Comparison of ENCODE assay signal across 25 mouse cellular contexts in genomic region chr12:105208441-105208840, GRCm38 (mm10). TPM values are rescaled to one million over a fixed set of nuclear protein-coding genes. Genes with fewer than 3 reads are reported as not detected.
DNase-seq lines count a peak whose midpoint lies in the region; ATAC-seq lines count a peak whose summit lies in the region.
"Had no signal": no experiment of that assay in that cellular context is flagged by ENCODE, and none has a peak within 500 bp of the region (broad histone marks: within the 10 kb centered on the region; RNA-seq: fewer than 3 reads in every experiment).

No protein-coding gene starts in this region.

- H3K36me3 ChIP-seq in heart, embryonic 10.5 days = no peaks in the 10 kb centered on the region
- H3K36me3 ChIP-seq in heart, embryonic 12.5 days = no peaks in the 10 kb centered on the region
- H3K36me3 ChIP-seq: G1E had no signal

- H3K9me3 ChIP-seq in heart, embryonic 10.5 days = no peaks in the 10 kb centered on the region
- no peaks in the 10 kb centered on the region for H3K9me3 ChIP-seq in heart, embryonic 12.5 days (replicated peaks)

- no peak overlapping the region for H3K4me2 ChIP-seq in heart, embryonic 12.5 days

- H3K4me1 ChIP-seq in heart, embryonic 10.5 days = no peaks in the 10 kb centered on the region
- H3K4me1 ChIP-seq in heart, embryonic 12.5 days (replicated peaks) = no peaks in the 10 kb centered on the region

- H3K27me3 ChIP-seq in heart, embryonic 10.5 days (ENCODE audit: insufficient read depth, poor library complexity, severe bottlenecking) = no peaks in the 10 kb centered on the region
- H3K27me3 ChIP-seq in heart, embryonic 12.5 days (replicated peaks) = no peaks in the 10 kb centered on the region

- intact Hi-C loops in heart, postnatal 14 days (cut with DNase I) = no loop called here

- H3K27ac ChIP-seq in heart, embryonic 10.5 days = no peak overlapping the region
- no peak overlapping the region for H3K27ac ChIP-seq in heart, embryonic 12.5 days (ENCODE audit: poor library complexity, severe bottlenecking)

- 90% methylated on average over 1 of the region's 1 CpGs for WGBS in heart, embryonic 10.5 days
- 82% methylated on average over 1 of the region's 1 CpGs for WGBS in heart, embryonic 12.5 days

- DNase-seq in heart, adult 11 months = peak; percentile 74
- no peak for DNase-seq in heart, postnatal 14 days
- DNase-seq in heart, embryonic 10.5 days (ENCODE audit: low spot score) = peak; percentile 67
- DNase-seq: adrenal gland, adult 2 months; adrenal gland, adult 8-10 months; adrenal gland, postnatal 10 days; adrenal gland, postnatal 14 days; adrenal gland, postnatal 25 days; adrenal gland, postnatal 36 days; B cell, adult 2 months; cerebellum, adult 11 months; cerebellum, adult 11-12 months; cerebellum, adult 18-20 months had no signal

- ATAC-seq in heart, embryonic 12.5 days (ENCODE audit: insufficient number of reproducible peaks, low FRiP score) = no peak
- ATAC-seq: activated CD4-positive, CD25-positive, alpha-beta regulatory T cell, adult 4 months; CD4-positive, CD25-positive, alpha-beta regulatory T cell, adult 4 months; Patski had no signal

- H3K4me3 ChIP-seq in heart, embryonic 10.5 days = no peak overlapping the region
- no peak overlapping the region for H3K4me3 ChIP-seq in heart, embryonic 12.5 days

- H3K9ac ChIP-seq in heart, embryonic 12.5 days = no peak overlapping the region

RNA-seq across cellular contexts. Expression of gene Tcl1b4, which starts 6.7 kb away (rescaled TPM):
- not detected for total RNA-seq in heart, postnatal 14 days (2021)
- not detected in 2 replicates for polyA plus RNA-seq in heart, embryonic 10.5 days (2016; fragmentation: Nextera tagmentation; extraction: Ambion mirVana)
- polyA plus RNA-seq in heart, embryonic 12.5 days (2016; fragmentation: Nextera tagmentation; extraction: Ambion mirVana) = not detected in 2 replicates
- total RNA-seq: adrenal gland, adult 18-20 months; adrenal gland, adult 2 months; adrenal gland, adult 8-10 months; adrenal gland, postnatal 10 days; adrenal gland, postnatal 14 days; adrenal gland, postnatal 25 days; adrenal gland, postnatal 36 days; adrenal gland, postnatal 4 days; CH12.LX; ES-E14; MEL had no signal
- polyA plus RNA-seq: activated CD4-positive, CD25-positive, alpha-beta regulatory T cell, adult 4 months; adrenal gland, adult 2 months; brain, embryonic 14.5 days; C2C12; CD4-positive, CD25-positive, alpha-beta regulatory T cell, adult 4 months; G1E; Patski had no signal

RNA-seq across cellular contexts. Expression of gene Tcl1, which starts 14.2 kb away (rescaled TPM):
- total RNA-seq in heart, postnatal 14 days (2021) = not detected
- polyA plus RNA-seq in heart, embryonic 10.5 days (2016; fragmentation: Nextera tagmentation; extraction: Ambion mirVana) = not detected in 2 replicates
- polyA plus RNA-seq in heart, embryonic 12.5 days (2016; fragmentation: Nextera tagmentation; extraction: Ambion mirVana) = not detected in 2 replicates
- total RNA-seq: adrenal gland, adult 18-20 months; adrenal gland, adult 8-10 months; adrenal gland, postnatal 14 days; adrenal gland, postnatal 25 days; adrenal gland, postnatal 36 days; CH12.LX; MEL had no signal
- polyA plus RNA-seq: adrenal gland, adult 2 months; brain, embryonic 14.5 days; C2C12; CD4-positive, CD25-positive, alpha-beta regulatory T cell, adult 4 months; G1E; Patski had no signal

RNA-seq across cellular contexts. Expression of gene Tcl1b3, which starts 17.6 kb away (rescaled TPM):
- not detected for total RNA-seq in heart, postnatal 14 days (2021)
- not detected in 2 replicates for polyA plus RNA-seq in heart, embryonic 10.5 days (2016; fragmentation: Nextera tagmentation; extraction: Ambion mirVana)
- not detected in 2 replicates for polyA plus RNA-seq in heart, embryonic 12.5 days (2016; fragmentation: Nextera tagmentation; extraction: Ambion mirVana)
- total RNA-seq: adrenal gland, adult 18-20 months; adrenal gland, adult 2 months; adrenal gland, adult 8-10 months; adrenal gland, postnatal 10 days; adrenal gland, postnatal 14 days; adrenal gland, postnatal 25 days; adrenal gland, postnatal 36 days; adrenal gland, postnatal 4 days; CH12.LX; ES-E14; G1E; MEL had no signal
- polyA plus RNA-seq: activated CD4-positive, CD25-positive, alpha-beta regulatory T cell, adult 4 months; adrenal gland, adult 2 months; brain, embryonic 14.5 days; C2C12; CD4-positive, CD25-positive, alpha-beta regulatory T cell, adult 4 months; G1E; Patski had no signal

RNA-seq across cellular contexts. Expression of gene Tcl1b5, which starts 32.3 kb away (rescaled TPM):
- not detected for total RNA-seq in heart, postnatal 14 days (2021)
- polyA plus RNA-seq in heart, embryonic 10.5 days (2016; fragmentation: Nextera tagmentation; extraction: Ambion mirVana) = not detected in 2 replicates
- not detected in 2 replicates for polyA plus RNA-seq in heart, embryonic 12.5 days (2016; fragmentation: Nextera tagmentation; extraction: Ambion mirVana)
- total RNA-seq: adrenal gland, adult 18-20 months; adrenal gland, adult 2 months; adrenal gland, adult 8-10 months; adrenal gland, postnatal 10 days; adrenal gland, postnatal 14 days; adrenal gland, postnatal 25 days; adrenal gland, postnatal 36 days; adrenal gland, postnatal 4 days; CH12.LX; ES-E14; G1E; MEL had no signal
- polyA plus RNA-seq: activated CD4-positive, CD25-positive, alpha-beta regulatory T cell, adult 4 months; adrenal gland, adult 2 months; brain, embryonic 14.5 days; C2C12; CD4-positive, CD25-positive, alpha-beta regulatory T cell, adult 4 months; G1E; Patski had no signal

RNA-seq across cellular contexts. Expression of gene Tcl1b1, which starts 49.0 kb away (rescaled TPM):
- total RNA-seq in heart, postnatal 14 days (2021) = not detected
- polyA plus RNA-seq in heart, embryonic 10.5 days (2016; fragmentation: Nextera tagmentation; extraction: Ambion mirVana) = not detected in 2 replicates
- not detected in 2 replicates for polyA plus RNA-seq in heart, embryonic 12.5 days (2016; fragmentation: Nextera tagmentation; extraction: Ambion mirVana)
- total RNA-seq: adrenal gland, adult 18-20 months; adrenal gland, adult 2 months; adrenal gland, adult 8-10 months; adrenal gland, postnatal 10 days; adrenal gland, postnatal 14 days; adrenal gland, postnatal 25 days; adrenal gland, postnatal 36 days; adrenal gland, postnatal 4 days; CH12.LX; ES-E14; G1E; MEL had no signal
- polyA plus RNA-seq: activated CD4-positive, CD25-positive, alpha-beta regulatory T cell, adult 4 months; adrenal gland, adult 2 months; brain, embryonic 14.5 days; C2C12; CD4-positive, CD25-positive, alpha-beta regulatory T cell, adult 4 months; G1E; Patski had no signal

Comparison
In these comparisons a context has a peak if more than half of its experiments do, and no peak if none do; other contexts are left out.
1. DNase-seq: peak in heart, adult 11 months (single experiment) and heart, embryonic 10.5 days (single experiment); none in heart, postnatal 14 days (0 of 2).